Mouse (Mus musculus) kidney, adult 2 months (tissue): ENCODE results near the gene Srarp. TPM values are rescaled to one million over a fixed set of nuclear protein-coding genes. Genes with fewer than 3 reads are reported as not detected.
A peak's percentile ranks its signal among the peaks of the same experiment; 100 is the strongest.

Experiments used
- DNase-seq: peaks from one replicate; pipeline ENCODE4 v3.0.0; 2021
- H3K27ac ChIP-seq: fragments of 200-500 bp; 2 replicates; pipeline ENCODE4 v1.5.1; 2012; ENCODE audit warnings: low read depth, low read length, control low read depth, inconsistent platforms; ENCODE audit not compliant: insufficient read depth
- H3K27me3 ChIP-seq: fragments of 200-500 bp; replicated peaks from 2 replicates; pipeline ENCODE4 v1.6.1; 2012; ENCODE audit warnings: mild to moderate bottlenecking, moderate library complexity, low read length, inconsistent platforms; ENCODE audit not compliant: control insufficient read depth, insufficient read depth
- H3K36me3 ChIP-seq: fragments of 200-500 bp; 2 replicates; pipeline ENCODE4 v1.6.1; 2012; ENCODE audit warnings: mild to moderate bottlenecking, moderate library complexity, low read length, inconsistent platforms; ENCODE audit not compliant: control insufficient read depth, insufficient read depth
- H3K4me1 ChIP-seq: fragments of 200-500 bp; 2 replicates; pipeline ENCODE4 v1.6.1; 2011; ENCODE audit warnings: low read length; ENCODE audit not compliant: control insufficient read depth, insufficient read depth
- H3K4me3 ChIP-seq: fragments of 200-500 bp; 2 replicates; pipeline ENCODE4 v1.5.1; 2011; ENCODE audit warnings: mild to moderate bottlenecking, low read depth, low read length, control low read depth; ENCODE audit not compliant: insufficient read depth
- CTCF ChIP-seq: fragments of 200-500 bp; conservative IDR thresholded peaks from 2 replicates; pipeline ENCODE4 v1.5.1; 2011; ENCODE audit warnings: low read depth, mild to moderate bottlenecking, control low read depth, low read length, moderate library complexity, mixed read lengths; ENCODE audit not compliant: insufficient read depth, insufficient read length
- POLR2A ChIP-seq: fragments of 200-500 bp; IDR thresholded peaks from one replicate; pipeline ENCODE4 v1.6.1; 2011; ENCODE audit warnings: low read depth, low read length, control low read depth
- WGBS: fragments of 180-500 bp; shearing (Covaris S2); methylation state at CpG from one replicate; pipeline ENCODE4 v1.1.7; 2018; 5-methylcytosine and 5-hydroxymethylcytosine counted together
- polyA plus RNA-seq: library from polyadenylated mRNA; depleted of rRNA; stranded (reverse); fragments of >200 nt; gene quantifications from 2 replicates; pipeline ENCODE4 v1.2.3, GENCODE M21; 2012

Srarp gene
- polyA plus RNA-seq, 1 experiment: 0.11 TPM

DNA sequence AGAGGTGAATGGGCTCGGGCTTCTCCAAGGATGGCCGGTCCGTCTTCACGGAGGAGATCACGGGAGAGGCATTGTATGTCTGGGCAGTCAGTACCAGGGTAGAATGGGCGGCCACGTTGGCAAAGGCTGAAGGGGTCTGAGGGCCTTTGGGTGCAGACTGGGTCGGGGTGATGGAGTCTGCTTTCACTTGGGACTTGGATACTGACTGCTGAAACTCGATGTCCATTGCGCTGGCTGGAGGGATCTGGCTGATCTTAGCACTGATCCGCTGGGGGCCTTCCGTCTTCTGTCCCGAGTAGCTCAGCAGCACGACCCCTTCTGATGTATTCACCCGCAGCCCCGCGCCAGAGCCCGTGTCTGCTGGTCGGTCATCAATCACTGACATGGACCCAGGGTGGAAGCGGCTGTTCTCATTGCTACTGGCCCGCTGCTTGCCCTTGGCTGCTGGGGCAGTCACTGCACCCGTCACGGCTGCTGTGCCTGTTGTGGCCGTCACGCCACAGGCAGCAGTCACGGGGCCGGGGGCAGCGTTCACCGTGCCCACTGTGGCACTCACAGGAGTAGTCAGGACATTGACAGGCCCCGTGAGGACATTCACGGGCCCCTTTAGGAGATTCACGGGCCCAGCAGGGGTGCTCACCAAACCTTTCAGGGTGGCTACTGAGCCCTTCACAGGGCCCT lies 36.9 kb upstream of the Srarp start:
- TF ChIP-seq POLR2A (no peak), CTCF (no peak)
- DNase-seq: no peak
- no peak overlapping the region for H3K27ac ChIP-seq
- no peak overlapping the region for H3K4me3 ChIP-seq
- H3K36me3 ChIP-seq: peaks cover 23% of the 10 kb centered on the region
- 81% methylated on average over 32 of the region's 32 CpGs for WGBS
- H3K4me1 ChIP-seq: no peaks in the 10 kb centered on the region
- no peaks in the 10 kb centered on the region for H3K27me3 ChIP-seq

DNA sequence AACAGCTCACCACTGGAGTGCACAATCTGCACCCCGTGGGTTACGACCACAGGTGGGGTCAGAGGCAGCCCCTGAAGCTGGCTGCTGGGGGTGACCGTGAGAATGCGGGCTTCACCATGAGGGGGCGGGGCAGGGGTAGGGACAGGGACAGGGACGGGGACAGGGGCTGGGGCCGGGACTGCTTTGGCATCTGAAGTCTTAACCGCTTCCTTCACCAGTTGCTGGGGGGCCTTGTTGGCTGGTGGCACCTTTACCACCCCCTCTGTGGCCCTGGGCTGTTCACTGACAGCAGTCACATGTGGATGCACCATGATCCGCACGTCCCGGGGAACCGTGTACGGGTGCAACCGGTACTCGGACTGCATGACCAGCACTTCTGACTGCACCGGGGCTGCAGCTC lies 35.6 kb upstream of the Srarp start:
- Histone ChIP-seq H3K36me3 (peaks cover 18% of the 10 kb centered on the region), H3K27ac (no peak overlapping the region), H3K4me3 (no peak overlapping the region), H3K4me1 (no peaks in the 10 kb centered on the region), H3K27me3 (no peaks in the 10 kb centered on the region)
- DNase-seq: no peak
- TF ChIP-seq CTCF (no peak), POLR2A (no peak)
- WGBS: 97% methylated on average over 16 of the region's 16 CpGs

- WGBS: 88% methylated on average over 9 of the region's 9 CpGs
- H3K27me3 ChIP-seq: no peaks in the 10 kb centered on the region
These were observed 33.4 kb upstream of the Srarp start for GRCm38 (mm10) chr4:141469343-141469742.

GRCm38 (mm10) chr4:141468576-141468975 lies 32.7 kb upstream of the Srarp start:
- peak; percentile 34 for DNase-seq
- H3K4me1 ChIP-seq: peaks cover 4% of the 10 kb centered on the region; the same call in 1 of the 2 replicates
- TF ChIP-seq CTCF: no peak
- no peak for TF ChIP-seq POLR2A
- H3K27me3 ChIP-seq: no peaks in the 10 kb centered on the region
- H3K36me3 ChIP-seq: peaks cover 12% of the 10 kb centered on the region
- 36% methylated on average over 10 of the region's 10 CpGs for WGBS
- no peak overlapping the region for H3K4me3 ChIP-seq
- H3K27ac ChIP-seq: no peak overlapping the region

More at GRCm38 (mm10) chr4:141469343-141469742, 33.4 kb upstream of the Srarp start:
- Histone ChIP-seq H3K4me3 (no peak overlapping the region), H3K4me1 (no peaks in the 10 kb centered on the region), H3K27ac (no peak overlapping the region), H3K36me3 (peaks cover 12% of the 10 kb centered on the region)
- TF ChIP-seq POLR2A (no peak), CTCF (no peak)
- no peak for DNase-seq

DNA sequence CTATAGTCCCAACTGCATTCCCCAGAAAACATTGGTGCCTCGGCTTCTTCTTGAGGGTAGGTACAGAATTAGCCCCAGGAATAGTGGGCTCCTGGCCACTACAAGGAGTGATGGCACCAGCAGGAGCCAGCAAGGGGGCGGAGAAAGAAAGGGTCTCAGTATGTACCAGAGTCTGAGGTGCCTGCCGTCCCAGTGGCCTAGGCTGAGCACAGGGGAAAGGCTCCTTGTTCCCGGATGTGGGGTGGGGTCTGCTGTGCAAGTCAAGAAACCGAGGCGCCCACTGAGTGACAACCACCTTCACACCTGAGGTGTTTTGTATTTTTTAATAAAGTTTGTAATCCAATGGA lies 31.6 kb upstream of the Srarp start:
- WGBS: 80% methylated on average over 6 of the region's 6 CpGs

DNA sequence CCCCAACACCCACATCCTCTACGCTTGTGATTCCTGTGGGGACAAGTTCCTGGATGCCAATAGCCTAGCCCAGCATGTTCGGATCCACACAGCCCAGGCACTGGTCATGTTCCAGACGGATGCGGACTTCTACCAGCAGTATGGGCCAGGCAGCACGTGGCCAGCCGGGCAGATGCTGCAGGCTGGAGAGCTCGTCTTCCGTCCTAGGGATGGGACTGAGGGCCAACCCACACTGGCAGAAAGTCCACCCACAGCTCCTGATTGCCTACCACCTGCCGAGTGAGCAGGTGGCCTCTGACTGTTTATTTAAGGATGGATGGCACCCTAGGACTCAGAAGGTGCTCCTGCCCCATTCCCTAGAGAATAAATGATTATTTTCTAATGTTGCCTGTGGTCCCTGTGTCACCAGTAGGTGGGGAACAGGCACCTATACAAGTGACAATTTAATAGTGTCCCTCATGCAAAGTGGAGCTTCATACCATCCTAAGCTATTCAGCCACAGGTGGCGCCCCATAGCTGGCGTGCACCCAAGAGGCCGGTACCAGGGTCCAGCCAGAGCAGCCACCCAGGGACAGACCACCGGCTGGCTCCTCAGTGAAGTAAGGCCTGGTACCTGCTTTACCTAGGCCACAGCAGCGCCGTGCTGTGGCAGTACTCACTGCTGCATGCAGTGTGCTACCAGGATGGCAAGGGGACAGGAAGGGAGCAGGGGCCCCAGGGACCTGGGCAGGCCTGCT lies 31.1 kb upstream of the Srarp start:
- no peak for DNase-seq
- TF ChIP-seq POLR2A: no peak
- TF ChIP-seq CTCF: 0 out of 2 replicates have a peak, but pooled peaks have one; percentile 14
- Histone ChIP-seq H3K27me3 (no peaks in the 10 kb centered on the region), H3K36me3 (peaks cover 12% of the 10 kb centered on the region), H3K4me3 (no peak overlapping the region), H3K27ac (no peak overlapping the region), H3K4me1 (peaks cover 8% of the 10 kb centered on the region; the same call in 1 of the 2 replicates)
- WGBS: 82% methylated on average over 15 of the region's 15 CpGs

More for the DNA sequence above, 31.6 kb upstream of the Srarp start:
- DNase-seq: no peak
- Histone ChIP-seq H3K27ac (no peak overlapping the region), H3K4me1 (peaks cover 8% of the 10 kb centered on the region; the same call in 1 of the 2 replicates), H3K27me3 (no peaks in the 10 kb centered on the region), H3K4me3 (no peak overlapping the region), H3K36me3 (peaks cover 12% of the 10 kb centered on the region)
- TF ChIP-seq POLR2A (no peak), CTCF (no peak)

GRCm38 (mm10) chr4:141466289-141466795 lies 30.4 kb upstream of the Srarp start:
- no peak overlapping the region for H3K27ac ChIP-seq
- H3K4me1 ChIP-seq: peaks cover 8% of the 10 kb centered on the region; the same call in 1 of the 2 replicates
- TF ChIP-seq POLR2A (no peak), CTCF (no peak)
- H3K27me3 ChIP-seq: no peaks in the 10 kb centered on the region
- no peak for DNase-seq
- H3K36me3 ChIP-seq: peaks cover 11% of the 10 kb centered on the region
- 88% methylated on average over 16 of the region's 16 CpGs for WGBS
- H3K4me3 ChIP-seq: no peak overlapping the region
